Mouse (Mus musculus): ENCODE measurements around the gene Plod1. TPM values are rescaled to one million over a fixed set of nuclear protein-coding genes. Genes with fewer than 3 reads are reported as not detected.

The Plod1 gene
- 0.52 TPM for polyA plus RNA-seq (2014; fragmentation: Illumina TruSeq; extraction: RNeasy Lipid Tissue Mini Kit (QIAGEN cat#74804); ENCODE audit: low replicate concordance)

GRCm38 (mm10) chr4:147936331-147936954, at the start of gene Plod1:
TSS of gene Plod1 (minus strand) at chr4:147936767.

DNA sequence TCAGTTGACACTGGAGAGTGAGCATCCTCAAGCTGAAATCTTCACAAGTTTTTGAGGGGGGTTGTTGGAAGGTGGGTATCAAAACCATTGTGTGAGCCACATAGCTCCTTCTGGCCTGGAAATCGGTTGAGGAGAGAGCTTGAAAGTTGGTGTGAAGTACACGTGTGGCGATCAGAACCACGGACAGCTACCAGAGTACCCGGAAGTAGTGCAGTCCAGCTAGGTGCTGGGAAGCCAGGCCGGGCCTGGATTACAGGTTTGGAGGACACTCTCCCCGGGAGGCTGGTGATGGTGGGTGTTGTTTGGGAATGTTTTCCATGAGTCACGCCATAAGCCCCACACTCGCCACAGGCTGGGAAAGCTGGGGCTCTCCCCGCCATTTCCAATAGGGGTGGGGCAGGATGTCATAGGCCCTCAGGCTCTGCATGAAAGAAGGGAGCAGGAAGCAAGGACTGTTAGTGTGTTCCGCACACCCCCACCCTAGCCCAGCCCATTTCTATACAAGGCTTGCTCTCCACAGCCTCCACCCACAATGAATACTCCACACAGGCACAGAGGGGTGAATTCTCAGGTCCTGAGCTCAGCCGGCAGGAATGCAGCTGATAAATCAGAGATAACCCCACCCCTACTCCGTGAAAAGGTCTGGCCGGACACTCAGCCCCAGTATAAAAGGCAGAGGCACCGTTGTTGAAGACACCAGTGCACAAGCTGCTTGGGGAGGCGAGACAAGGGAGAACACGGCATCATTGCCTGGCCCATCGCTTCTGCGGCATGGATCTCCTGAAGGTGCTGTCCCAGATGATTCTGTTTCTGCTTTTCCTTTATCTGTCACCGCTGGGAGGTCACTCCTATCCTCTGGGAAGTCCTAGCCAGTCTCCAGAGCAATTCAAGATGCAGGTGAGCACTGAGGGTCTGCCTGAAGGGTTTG, 48.9 kb upstream of the Plod1 start, which contains the start of gene Nppb:
Gene Nppb (plus strand): TSS at position 584 of the 928 bp plus-strand sequence.

DNA sequence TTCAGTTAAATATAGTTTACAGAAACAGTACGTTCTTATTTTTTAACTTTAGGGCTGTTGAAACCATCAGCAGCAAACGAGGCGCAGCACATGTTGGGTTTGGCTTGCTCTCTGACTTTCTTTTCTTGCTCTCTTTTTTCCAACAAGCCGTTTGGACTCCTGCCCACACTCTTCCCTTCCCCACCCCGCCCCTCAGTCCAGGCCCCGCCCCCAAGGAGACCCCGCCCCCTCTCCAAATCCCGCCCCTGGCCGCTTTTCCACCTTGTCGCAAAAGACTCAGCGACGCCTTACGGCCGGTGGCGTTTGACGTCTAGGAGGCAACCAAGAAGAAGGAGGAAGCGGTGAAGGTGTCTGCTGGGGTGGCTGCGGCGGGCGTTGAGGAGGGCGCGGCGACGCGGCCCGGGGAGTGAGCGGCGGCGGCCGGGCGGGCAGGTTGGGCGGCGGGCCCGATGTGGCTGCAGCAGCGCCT, 4.0 kb upstream of the Plod1 start, which contains the start of gene 2510039O18Rik:
Gene 2510039O18Rik (plus strand): TSS at position 320 of the 469 bp plus-strand sequence.

GRCm38 (mm10) chr4:147904313-147905089, 32.1 kb downstream of the Plod1 start, which contains the start of gene Mfn2:
TSS of gene Mfn2 (minus strand) at chr4:147904704.

DNA sequence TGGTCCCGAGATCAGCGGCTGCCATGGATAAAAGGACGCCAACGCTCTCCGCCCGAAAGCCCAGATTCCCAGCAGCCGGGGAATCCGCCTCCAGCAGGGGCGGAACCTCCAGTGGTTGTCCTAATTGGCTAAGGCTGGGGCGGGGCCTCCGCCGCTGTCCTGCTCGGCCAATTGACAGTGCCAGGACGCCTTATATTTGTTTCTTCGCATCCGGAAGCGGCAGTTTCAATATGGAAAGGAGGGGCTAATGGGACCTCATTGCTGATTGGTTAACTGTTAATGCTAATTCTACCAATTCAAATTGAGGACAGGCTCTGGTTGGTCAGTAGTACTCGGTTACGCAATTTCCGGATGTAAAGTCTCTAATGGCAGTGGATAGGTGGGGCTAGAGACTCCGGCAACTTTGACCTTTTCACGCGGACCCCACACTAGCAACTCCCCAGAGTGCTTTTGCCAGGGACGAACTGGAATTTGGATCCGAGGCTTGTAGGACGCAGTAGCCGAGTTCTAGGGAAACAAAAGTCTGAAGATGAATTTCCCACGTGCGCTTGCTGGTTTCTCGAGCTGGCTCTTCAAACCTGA, 68.0 kb downstream of the Plod1 start, which contains the start of the genes Miip and Fv1:
Gene Miip (minus strand): TSS at position 367 of the 582 bp plus-strand sequence.
Gene Fv1 (plus strand): TSS at position 530 of the 582 bp plus-strand sequence.

Other genes starting within 250 kb of the Plod1 start
- not detected for gene Zfp534, start 234.2 kb downstream of the Plod1 start, polyA plus RNA-seq (2014; fragmentation: Illumina TruSeq; extraction: RNeasy Lipid Tissue Mini Kit (QIAGEN cat#74804); ENCODE audit: low replicate concordance)
- 106 TPM for gene Zfp984, start 127.0 kb downstream of the Plod1 start, polyA plus RNA-seq (2014; fragmentation: Illumina TruSeq; extraction: RNeasy Lipid Tissue Mini Kit (QIAGEN cat#74804); ENCODE audit: low replicate concordance)
- gene Zfp933, start 88.4 kb downstream of the Plod1 start, polyA plus RNA-seq (2014; fragmentation: Illumina TruSeq; extraction: RNeasy Lipid Tissue Mini Kit (QIAGEN cat#74804); ENCODE audit: low replicate concordance), result 18.8 TPM
- not detected for gene Miip, start 68.0 kb downstream of the Plod1 start, polyA plus RNA-seq (2014; fragmentation: Illumina TruSeq; extraction: RNeasy Lipid Tissue Mini Kit (QIAGEN cat#74804); ENCODE audit: low replicate concordance)
- 5.2 TPM for gene Fv1, start 67.8 kb downstream of the Plod1 start, polyA plus RNA-seq (2014; fragmentation: Illumina TruSeq; extraction: RNeasy Lipid Tissue Mini Kit (QIAGEN cat#74804); ENCODE audit: low replicate concordance)
- gene Mfn2, start 32.1 kb downstream of the Plod1 start, polyA plus RNA-seq (2014; fragmentation: Illumina TruSeq; extraction: RNeasy Lipid Tissue Mini Kit (QIAGEN cat#74804); ENCODE audit: low replicate concordance), result 18.8 TPM
- gene 2510039O18Rik, start 4.1 kb upstream of the Plod1 start, polyA plus RNA-seq (2014; fragmentation: Illumina TruSeq; extraction: RNeasy Lipid Tissue Mini Kit (QIAGEN cat#74804); ENCODE audit: low replicate concordance), result 11.4 TPM
- not detected for gene Nppb, start 49.0 kb upstream of the Plod1 start, polyA plus RNA-seq (2014; fragmentation: Illumina TruSeq; extraction: RNeasy Lipid Tissue Mini Kit (QIAGEN cat#74804); ENCODE audit: low replicate concordance)
- not detected for gene Nppa, start 64.0 kb upstream of the Plod1 start, polyA plus RNA-seq (2014; fragmentation: Illumina TruSeq; extraction: RNeasy Lipid Tissue Mini Kit (QIAGEN cat#74804); ENCODE audit: low replicate concordance)
- 0.63 TPM for gene Clcn6, start 102.1 kb upstream of the Plod1 start, polyA plus RNA-seq (2014; fragmentation: Illumina TruSeq; extraction: RNeasy Lipid Tissue Mini Kit (QIAGEN cat#74804); ENCODE audit: low replicate concordance)
- 0.78 TPM for gene Mthfr, start 102.3 kb upstream of the Plod1 start, polyA plus RNA-seq (2014; fragmentation: Illumina TruSeq; extraction: RNeasy Lipid Tissue Mini Kit (QIAGEN cat#74804); ENCODE audit: low replicate concordance)
- 3.7 TPM for gene Agtrap, start 151.3 kb upstream of the Plod1 start, polyA plus RNA-seq (2014; fragmentation: Illumina TruSeq; extraction: RNeasy Lipid Tissue Mini Kit (QIAGEN cat#74804); ENCODE audit: low replicate concordance)
- gene Mad2l2, start 193.6 kb upstream of the Plod1 start, polyA plus RNA-seq (2014; fragmentation: Illumina TruSeq; extraction: RNeasy Lipid Tissue Mini Kit (QIAGEN cat#74804); ENCODE audit: low replicate concordance), result 1.0 TPM
- not detected for gene Draxin, start 193.9 kb upstream of the Plod1 start, polyA plus RNA-seq (2014; fragmentation: Illumina TruSeq; extraction: RNeasy Lipid Tissue Mini Kit (QIAGEN cat#74804); ENCODE audit: low replicate concordance)
- 0.41 TPM for gene Fbxo6, start 215.4 kb upstream of the Plod1 start, polyA plus RNA-seq (2014; fragmentation: Illumina TruSeq; extraction: RNeasy Lipid Tissue Mini Kit (QIAGEN cat#74804); ENCODE audit: low replicate concordance)
- gene Fbxo44, start 223.7 kb upstream of the Plod1 start, polyA plus RNA-seq (2014; fragmentation: Illumina TruSeq; extraction: RNeasy Lipid Tissue Mini Kit (QIAGEN cat#74804); ENCODE audit: low replicate concordance), result 0.82 TPM
- not detected for gene Fbxo2, start 223.9 kb upstream of the Plod1 start, polyA plus RNA-seq (2014; fragmentation: Illumina TruSeq; extraction: RNeasy Lipid Tissue Mini Kit (QIAGEN cat#74804); ENCODE audit: low replicate concordance)